Mouse (Mus musculus) 3T3-L1 (cell line): ENCODE measurements around the gene Metap1d.

Experiments
- DNase-seq: peaks from one replicate; pipeline ENCODE4 v3.0.0-alpha.2; 2015; ENCODE audit warnings: low read depth, low spot score

Gene Metap1d

DNA sequence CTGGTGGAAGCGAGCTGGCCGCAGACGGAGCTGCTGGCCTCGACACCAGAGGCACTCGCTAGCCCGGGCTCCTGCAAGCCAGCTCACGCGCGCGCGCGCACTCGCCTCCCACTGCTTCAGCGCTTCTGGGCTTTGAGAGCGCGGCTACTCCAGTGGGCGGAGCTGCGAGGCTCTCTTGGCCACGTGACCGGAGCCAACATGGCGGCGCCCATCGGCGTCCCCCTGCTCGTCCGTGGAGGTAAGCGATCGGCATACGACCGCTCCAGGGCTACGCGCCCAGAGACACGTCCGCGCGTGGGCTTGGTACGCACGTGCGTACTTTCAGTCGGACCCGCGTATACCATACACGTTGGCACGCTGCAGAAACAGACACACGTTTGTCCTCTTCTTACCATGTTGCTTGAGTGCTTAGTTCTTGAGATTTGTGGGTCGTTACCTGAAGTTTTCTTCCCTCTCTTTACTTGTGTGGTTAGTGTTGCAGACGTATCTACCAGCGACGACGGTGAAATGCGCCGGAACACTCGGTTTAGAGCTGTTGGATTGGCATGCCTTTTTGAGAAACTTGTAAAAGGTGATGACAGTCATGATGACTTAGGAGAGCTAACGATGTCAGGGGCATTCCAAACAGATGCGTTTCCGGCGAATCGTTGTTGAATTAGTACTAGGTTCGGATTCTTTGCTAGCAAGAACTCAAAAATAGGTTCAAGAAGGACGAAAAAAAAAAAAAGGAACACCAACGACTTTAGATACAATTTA lies at the start of gene Metap1d:
TSS of gene Metap1d (plus strand) at position 116 of the 756 bp plus-strand sequence.
- peak; percentile 97 for DNase-seq

DNA sequence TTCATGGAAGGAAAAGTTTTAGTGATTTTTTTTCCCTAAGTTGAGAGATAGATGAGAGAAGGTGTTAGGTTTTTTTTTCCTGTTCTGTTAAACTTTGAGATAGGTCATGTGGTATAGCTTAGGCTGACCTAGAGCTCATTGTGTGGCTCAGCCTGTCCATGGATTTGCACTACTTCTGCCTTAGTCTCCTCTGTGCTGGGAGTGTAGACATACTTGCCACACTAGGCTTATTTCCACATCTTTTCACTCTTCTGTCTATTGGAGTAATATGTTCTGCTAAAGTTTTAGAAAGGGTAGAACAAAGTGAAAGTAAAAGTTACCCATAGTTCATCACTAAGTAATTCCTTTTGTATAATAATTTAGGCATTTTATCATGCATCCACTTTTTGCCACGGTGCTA lies 47.5 kb upstream of the Metap1d start:
- no peak for DNase-seq

DNA sequence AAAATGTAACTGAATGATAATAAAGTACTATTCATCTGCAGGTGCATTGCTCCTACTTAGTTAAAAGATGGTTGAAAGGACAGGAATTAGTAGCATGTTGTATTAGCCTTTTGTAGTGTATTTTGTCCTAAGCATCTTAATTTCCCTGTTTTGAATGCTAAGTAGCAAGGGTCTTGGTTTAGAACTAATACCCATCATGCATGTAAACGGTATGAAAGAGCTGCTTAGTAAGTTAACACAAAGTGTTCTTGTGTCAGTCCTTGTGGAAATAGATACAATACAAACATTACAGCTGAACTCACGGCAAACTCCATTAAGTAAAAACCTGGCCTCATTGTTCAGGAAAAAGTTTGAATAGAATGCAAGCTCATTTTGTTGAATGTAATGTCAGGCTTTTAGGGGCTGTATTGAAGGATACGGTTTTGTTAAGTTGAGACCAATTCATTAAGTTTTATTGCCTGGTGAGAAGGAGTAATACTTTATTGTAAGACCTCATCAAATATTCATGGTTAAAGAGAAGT lies 34.3 kb upstream of the Metap1d start:
- no peak for DNase-seq

DNA sequence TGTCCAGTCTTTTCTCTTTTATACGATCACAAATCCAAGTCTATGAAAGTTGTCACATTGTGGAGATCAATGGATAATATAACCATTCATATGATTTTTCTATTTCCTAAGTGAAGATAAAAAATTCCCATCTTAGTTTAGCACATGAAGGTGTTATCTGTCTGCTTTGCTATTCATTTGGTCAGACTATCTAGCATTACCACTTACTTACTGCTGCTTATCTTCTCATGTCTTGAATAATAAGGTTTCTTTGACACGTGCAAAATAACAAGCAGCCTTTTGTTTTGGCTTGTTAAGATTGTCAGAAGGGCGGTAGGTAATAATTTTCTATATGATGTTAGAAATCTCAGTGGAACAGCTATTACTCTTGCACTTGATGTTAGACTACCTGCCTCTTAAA lies 33.7 kb upstream of the Metap1d start:
- no peak for DNase-seq

DNA sequence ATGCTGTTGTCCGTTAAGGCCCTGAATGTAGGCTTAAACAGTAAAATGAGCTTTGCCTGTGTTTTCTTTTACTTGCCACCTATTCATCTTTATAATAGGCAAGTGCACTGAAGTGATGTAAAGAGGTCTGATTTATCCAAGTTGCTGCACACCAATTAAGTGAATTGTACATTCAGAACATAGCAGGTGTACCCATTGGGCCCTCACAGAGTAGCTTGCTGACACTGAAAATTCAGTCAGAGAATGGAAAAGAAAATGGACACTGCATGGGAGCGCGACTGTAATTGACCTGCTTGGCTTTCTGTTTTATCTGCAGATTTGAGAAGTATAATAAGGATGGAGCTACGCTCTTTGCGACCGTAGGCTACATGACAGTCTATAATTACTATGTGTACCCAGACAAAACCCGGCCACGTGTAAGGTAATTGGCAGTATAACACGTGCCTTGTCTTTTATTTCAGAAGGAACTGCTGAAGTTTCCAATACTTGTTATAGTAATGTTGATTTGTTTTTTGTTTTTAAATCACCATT lies 32.1 kb upstream of the Metap1d start:
- DNase-seq, result no peak

DNA sequence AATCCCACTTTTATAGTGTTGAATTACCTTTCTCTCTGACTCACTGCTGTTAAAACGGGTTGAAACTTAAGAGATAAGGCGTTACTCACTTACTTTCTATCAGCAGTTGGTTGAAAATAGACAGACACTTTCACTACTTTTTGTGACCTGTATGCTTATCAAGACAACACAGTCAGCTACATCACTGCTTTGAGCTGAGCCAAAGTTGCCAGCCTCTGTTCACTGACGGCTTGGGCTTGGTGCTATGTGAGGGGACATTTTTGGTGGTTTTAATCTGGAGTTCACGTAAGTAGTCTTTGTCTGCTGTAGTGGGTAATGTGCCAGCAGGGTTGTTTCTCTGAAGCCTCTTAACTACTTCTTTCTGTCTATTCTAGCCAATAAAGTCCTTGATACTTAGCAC lies 28.5 kb upstream of the Metap1d start:
- DNase-seq, result no peak

DNA sequence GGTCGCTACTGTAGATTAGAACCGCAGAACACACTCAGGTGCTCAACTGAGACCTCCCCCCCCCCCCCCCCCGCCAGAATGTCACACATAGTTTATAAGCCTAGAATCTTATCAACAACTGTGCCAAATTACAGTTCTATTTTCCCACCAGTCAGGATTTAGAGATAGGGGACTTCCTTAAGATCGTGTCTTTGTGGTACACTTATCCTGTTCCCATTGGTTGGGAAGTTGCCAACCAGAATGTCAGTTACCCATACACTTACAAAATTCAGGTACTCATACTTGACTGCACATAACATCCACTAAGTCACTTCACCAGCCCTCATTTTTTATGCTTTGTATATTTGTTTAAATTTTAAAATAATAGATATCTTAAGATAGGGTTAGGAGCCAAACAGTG lies 17.6 kb upstream of the Metap1d start:
- no peak for DNase-seq

DNA sequence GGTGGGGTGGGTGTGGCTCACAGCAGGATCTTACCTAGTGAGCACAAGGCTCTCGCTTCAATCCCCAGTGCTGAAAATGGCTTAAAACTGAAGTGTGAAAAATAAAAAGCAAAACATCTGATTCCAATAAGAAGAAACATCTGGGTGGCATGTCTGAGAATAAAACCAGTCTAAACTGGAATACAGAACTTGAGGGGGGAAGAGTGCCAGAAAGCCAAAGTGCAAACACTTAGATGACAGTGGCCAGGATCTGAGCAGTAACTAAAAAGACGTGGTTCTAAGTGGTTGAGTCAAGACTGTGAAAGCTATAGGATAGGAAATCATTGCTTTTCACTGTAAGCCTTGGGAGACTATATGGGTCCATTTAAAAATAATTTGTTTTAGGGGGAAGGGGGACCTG lies 9.7 kb upstream of the Metap1d start:
- peak; percentile 54 for DNase-seq

DNA sequence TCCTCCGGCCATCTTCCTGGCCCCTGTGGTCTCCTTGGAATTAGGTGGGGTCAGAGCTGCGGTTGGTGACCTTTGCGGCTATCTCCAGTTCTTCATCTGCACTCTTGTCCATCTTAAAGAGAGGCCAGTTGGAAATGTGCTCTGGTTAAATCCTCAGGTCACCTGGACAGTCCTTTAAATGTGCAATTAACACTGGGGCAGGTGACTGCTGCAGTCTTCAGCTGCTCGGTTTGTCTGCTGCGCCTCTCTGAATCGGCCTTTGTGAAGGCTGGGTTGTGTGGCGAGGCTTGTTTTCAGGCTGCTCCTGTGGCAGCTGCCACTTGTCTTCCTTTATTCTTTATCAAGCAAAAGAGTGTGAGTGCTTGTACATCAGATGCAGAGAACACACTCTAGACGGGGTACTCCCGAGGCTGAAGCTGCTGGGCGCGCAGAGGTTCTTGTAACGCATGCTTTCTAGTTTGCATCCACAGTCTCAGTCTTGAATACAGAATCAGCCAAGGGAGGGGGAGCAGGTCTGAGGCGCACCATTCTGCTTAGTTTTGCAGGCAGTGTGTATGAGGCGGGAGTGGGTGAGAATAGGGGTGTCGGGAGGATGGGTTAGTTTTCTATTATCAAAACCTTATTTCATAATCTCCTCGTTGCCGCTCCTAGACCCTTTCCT lies 7.4 kb upstream of the Metap1d start:
- no peak for DNase-seq

DNA sequence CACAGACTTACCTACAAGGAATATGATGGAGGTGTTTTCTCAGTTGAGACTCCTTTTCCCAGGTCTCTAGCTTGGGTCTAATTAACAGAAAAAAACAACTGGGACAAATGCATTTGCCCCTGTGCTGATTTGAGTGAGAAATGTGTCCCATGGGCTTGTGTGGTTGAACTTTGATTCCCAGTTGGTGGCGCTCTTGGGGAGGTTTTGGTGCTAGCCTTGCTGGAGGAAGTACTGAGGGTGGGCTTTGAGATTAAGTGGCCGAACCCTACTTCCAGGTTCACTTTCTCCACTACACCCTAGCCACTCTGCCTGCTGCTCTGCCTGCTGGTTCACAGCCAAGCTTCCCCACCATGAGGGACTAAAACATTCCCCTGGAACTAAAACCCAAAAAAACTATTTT lies 3.5 kb upstream of the Metap1d start:
- no peak for DNase-seq

DNA sequence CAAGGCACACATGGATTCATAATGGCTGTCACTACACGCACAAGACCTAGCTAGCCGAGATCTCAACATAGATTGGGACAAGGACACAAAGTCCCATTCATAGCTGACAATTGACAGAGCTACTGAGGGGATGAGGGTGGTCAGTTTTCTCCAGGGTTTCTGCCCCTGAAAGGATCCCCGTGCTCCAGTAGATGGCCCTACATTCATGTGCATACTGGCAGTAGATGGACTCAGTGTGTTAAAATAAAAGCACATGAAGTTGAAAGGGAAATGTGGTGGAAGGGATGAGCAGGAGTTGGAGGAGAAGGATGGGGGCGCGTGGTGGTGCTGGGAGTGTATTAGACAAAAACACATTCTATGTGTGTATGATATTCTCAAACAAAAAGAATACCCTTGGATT lies 1.3 kb upstream of the Metap1d start:
- peak; percentile 52 for DNase-seq

DNA sequence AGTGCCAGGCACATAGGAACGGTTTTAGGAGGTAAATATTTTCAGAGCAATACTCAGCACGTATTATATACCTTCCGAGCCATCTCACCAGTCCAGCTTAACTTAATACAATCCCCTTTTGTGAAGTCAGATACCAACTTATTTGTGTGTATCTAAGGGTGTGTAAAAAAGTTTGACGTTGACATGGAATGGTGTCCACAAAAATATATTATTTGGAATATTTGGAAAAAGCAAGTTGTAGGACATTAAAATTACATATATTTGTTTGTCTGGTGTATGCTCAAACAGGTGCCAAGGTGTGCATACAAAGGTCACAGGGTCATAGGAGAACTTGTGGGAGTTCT lies 813 bp downstream of the Metap1d start:
- no peak for DNase-seq

DNA sequence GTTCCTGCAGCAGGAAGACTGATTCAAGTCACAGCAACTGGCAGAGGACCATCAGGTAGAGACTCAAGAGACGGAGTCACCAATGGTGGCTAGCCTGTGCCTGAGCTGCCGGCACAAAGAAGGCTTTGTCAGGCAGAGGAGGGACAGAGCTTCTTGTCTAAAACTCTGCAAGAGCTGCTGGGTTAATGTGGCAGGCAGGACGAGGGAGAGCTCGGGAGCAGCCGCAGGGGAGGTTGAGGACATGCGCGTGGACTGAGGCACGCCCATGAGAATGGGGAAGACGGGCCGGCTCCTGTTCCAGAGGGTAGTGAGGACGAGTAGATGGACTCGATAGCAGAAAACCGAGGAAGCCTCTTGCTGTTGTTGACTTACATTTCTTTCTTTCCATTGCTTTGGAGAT lies 5.5 kb downstream of the Metap1d start:
- DNase-seq, result no peak

DNA sequence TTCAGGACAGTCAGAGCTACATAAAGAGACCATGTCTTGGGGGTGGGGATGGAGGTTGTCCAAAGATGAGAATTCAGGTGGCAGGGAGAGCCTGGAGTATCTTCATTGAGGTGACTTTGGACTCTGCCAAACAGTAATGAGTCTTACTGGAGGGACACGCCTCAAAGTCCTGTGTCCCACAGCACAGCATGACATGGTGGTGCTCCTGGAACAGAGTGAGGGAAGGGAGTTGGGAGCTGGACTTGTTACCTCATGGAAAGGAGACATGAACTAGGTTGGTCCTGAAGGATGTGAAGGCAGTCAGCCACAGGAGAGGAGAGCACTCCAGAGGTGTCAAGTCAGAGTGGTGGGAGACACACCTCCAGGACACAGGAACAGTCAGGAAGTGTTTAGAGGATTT lies 6.6 kb downstream of the Metap1d start:
- DNase-seq, result no peak

DNA sequence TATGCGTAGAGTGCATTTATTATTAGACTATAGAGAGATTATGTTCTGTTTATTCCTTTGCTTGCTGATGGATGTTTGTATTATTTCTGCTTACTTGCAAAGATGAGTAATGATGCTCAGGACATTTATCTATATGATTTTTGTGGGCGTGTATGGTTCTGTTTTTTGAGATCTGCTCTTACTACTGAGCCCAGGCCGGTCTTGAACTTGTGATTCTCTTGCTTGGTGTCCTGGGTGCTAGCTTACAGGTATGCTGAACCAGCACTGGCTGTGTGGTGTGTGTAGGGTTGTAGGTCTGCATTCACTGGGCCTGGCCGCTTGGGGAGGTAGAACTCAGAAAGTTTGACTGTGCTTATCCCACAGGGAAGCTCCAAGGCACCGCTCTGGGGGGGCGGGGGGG lies 8.1 kb downstream of the Metap1d start:
- no peak for DNase-seq

DNA sequence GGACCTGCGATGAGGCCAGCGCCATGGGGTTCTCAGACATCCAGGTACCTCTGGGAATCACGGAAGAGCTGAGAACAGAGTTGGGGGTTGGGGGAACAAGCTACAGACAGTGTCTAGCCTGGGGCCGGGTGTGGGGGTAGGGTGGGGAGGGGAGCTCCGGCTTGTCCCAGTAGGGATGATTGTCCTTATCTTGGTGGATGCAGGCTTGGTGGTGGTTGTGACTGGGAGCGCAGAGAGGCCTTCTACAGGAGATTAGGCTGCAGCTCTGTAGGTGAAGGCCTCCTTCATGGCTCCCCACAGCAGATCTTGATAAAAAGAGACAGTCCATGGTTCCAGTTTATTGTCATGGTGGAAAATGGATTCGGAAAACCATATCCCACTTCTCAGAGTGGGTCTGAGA lies 8.5 kb downstream of the Metap1d start:
- no peak for DNase-seq

DNA sequence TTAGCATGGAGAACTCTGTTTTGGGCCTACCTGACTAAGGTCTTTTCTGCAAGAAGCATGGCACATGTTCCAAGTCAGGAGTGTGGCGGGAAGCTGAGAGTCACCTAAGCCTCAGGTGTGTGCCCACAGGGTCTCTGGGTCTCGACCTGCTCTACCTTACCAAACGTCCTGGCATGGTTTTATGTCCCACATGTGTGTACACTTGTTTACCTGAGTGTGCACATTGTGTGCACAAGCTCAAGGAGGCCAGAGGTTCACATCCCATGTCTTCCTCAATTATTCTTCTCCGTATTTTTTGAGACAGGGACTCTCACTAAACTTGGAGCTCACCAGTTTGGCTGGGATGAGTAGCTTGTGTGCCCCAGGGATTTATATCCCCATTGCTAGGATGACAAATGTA lies 9.0 kb downstream of the Metap1d start:
- no peak for DNase-seq

DNA sequence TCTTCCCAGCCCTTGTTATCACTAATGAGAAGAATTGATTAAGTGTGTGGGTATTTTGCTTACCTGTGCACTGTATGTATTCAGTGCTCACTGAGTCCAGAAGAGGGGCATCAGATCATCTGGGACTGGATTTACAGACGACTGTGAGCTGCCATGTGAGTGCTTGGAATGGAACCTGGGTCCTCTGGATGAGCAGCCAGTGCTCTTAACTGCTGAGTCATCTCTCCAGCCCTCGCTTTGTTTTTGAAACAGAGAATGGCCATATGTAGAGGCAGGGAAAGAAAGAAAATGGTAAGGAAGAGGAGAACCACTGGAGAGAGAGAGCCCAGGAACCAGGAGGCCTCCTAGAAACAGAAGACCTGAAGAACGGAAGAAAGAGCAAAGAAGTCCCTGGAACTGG lies 9.5 kb downstream of the Metap1d start:
- no peak for DNase-seq

DNA sequence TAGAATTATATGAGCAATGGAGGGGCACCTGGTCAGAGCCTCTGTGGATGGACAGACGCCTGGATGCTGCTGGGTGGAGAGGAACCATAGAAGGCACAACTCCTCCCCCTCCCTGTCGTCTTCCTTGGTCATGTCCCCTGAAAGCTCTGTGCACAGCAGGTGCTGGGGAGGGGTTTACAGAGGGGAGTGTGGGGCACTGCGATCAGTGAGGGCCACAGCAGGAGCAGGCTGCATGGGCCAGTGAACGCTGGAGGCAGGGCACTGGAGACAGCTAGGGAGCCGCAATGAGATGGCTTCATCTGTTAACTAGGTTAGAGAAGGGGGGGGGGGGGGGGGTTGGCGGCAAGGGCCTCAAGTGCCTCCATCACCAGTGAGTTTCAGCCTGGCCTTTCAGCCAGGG lies 13.0 kb downstream of the Metap1d start:
- DNase-seq, result no peak

DNA sequence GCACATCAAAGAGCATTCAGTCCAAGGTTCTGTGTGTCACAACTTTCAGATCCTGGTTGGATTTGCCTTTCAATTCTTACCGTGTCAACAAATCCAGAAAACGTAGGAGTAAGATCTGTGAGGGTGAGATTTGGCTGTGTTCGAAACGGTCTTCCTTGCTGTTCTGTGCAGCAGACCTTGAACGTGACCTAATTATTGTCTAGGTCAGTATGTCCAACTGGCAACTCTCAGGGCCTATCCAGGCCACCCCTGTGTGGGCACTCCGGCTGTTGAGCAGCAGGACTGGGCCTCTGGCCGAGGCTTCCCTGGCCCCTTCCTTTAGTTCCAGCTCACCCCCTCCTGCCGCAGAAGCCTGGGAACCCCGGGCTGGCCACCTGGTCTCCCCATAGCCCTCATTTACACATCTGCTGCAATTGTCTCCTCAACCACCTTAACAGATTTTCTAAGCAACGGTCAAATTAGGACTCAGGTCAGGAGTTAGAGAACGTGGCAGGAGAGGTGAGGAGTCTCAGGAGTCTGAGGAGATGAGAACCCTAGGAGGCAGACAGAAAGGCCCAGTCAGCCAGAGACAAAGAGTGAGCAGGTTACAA lies 13.9 kb downstream of the Metap1d start:
- no peak for DNase-seq

DNA sequence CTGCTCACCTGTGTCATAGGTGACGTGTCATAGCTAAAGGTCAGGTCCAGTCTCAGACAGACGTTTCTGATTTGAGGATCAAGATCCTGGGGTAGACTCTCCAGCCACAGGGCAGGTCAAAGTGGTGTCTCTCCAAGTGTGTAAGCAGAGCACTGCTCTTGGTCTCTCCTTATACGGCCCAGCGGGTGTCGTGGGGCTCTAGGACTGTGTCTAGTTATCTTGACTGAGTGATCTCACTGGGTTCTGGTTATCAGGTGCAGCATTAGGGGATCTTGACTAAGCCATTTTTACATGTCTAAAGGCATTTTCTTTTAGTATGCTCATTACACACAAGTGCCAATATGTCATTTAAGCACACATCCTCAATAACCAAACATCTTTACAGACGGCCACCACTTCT lies 18.0 kb downstream of the Metap1d start:
- DNase-seq, result no peak

DNA sequence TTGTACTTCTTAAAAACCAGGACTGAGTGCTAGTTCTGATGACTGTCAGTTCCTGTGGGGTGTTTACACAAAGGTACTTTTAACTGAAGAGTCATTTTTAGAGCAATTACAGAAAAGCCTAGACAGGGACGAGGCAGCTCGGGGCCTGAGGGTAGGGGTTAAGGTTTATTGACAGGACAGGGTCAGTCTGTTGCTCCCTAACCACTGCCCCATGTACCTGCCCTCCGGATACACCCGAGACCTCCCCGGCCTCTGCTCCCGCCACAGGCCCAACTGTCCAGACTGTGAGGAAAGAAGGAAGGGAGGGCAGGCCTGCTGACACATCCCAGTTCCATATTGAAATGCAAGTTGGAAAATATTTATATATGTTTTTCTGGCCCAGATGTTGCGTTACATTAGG lies 20.8 kb downstream of the Metap1d start:
- peak; percentile 23 for DNase-seq

DNA sequence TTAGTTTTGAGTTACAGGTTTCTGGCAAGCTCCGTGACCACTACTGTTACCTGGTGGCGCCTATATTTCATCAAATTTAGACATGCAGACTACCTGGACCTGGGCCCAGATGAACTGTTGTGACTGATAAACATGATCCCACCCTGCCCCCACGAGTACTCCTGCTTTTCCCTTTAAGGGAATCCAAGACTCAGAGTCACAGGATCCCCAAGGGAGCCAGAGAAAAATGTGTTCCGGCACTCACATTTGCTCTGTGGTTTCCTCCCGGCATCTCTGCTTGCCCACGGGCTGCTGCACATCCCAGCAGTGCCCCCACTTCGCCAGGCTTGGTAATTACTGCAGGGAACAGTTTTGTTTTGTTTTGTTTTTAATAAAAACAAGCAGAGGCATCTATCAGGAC lies 21.3 kb downstream of the Metap1d start:
- DNase-seq, result peak; percentile 96
